Mouse (Mus musculus) MEL (cell line): ENCODE results near the gene Tmub1. TPM values are rescaled to one million over a fixed set of nuclear protein-coding genes. Genes with fewer than 3 reads are reported as not detected.

ENCODE experiments used
- DNase-seq: peaks from one replicate; pipeline ENCODE4 v3.0.0; 2011; ENCODE audit warnings: low read depth, low spot score
- H3K27ac ChIP-seq: 2 replicates; pipeline ENCODE4 v1.5.1; 2012; ENCODE audit warnings: low read depth, mild to moderate bottlenecking, control low read depth, low read length, moderate library complexity; ENCODE audit not compliant: control insufficient read depth
- H3K27me3 ChIP-seq, 2 experiments: fragments of 150-350 bp in 1 of 2; sonication (generic) in 1 of 2; 2 replicates each; pipeline ENCODE4 v1.6.1; 2012; ENCODE audit warnings: low read length in 2 of 2, mild to moderate bottlenecking in 2 of 2, improper control_type of control experiment in 1 of 2, moderate library complexity in 1 of 2; ENCODE audit not compliant: insufficient read depth in 2 of 2, control insufficient read depth in 1 of 2
- H3K36me3 ChIP-seq, 2 experiments: 2 replicates each; pipeline ENCODE4 v1.6.1; 2012 to 2014; ENCODE audit warnings: low read length in 2 of 2, improper control_type of control experiment in 1 of 2, inconsistent platforms in 1 of 2, mild to moderate bottlenecking in 1 of 2; ENCODE audit not compliant: insufficient read depth in 2 of 2, control insufficient read depth in 1 of 2
- H3K4me1 ChIP-seq, 2 experiments: fragments of 150-350 bp in 1 of 2; sonication (generic) in 1 of 2; 2 replicates each; pipeline ENCODE4 v1.6.1; 2012; ENCODE audit warnings: low read length in 2 of 2, improper control_type of control experiment in 1 of 2, mild to moderate bottlenecking in 1 of 2; ENCODE audit not compliant: insufficient read depth in 2 of 2, control insufficient read depth in 1 of 2
- H3K4me3 ChIP-seq, 2 experiments: fragments of 150-350 bp in 1 of 2; sonication (generic) in 1 of 2; 2 replicates each; pipeline ENCODE4 v1.5.1; 2012; ENCODE audit warnings: low read depth in 2 of 2, low read length in 2 of 2, mild to moderate bottlenecking in 2 of 2, moderate library complexity in 2 of 2, control low read depth in 1 of 2, improper control_type of control experiment in 1 of 2; ENCODE audit not compliant: control insufficient read depth in 1 of 2, insufficient read depth in 1 of 2
- H3K79me2 ChIP-seq: 2 replicates; pipeline ENCODE4 v1.6.1; 2012; ENCODE audit warnings: mild to moderate bottlenecking, low read length, moderate library complexity; ENCODE audit not compliant: control insufficient read depth, poor library complexity, insufficient read depth
- H3K9ac ChIP-seq: 2 replicates; pipeline ENCODE4 v1.6.1; 2012; ENCODE audit warnings: low read depth, mild to moderate bottlenecking, control low read depth, low read length, moderate library complexity; ENCODE audit not compliant: control insufficient read depth, poor library complexity, severe bottlenecking
- H3K9me3 ChIP-seq: fragments of 150-350 bp; sonication (generic); replicated peaks from 2 replicates; pipeline ENCODE4 v1.6.1; 2012; ENCODE audit warnings: mild to moderate bottlenecking, low read length, improper control_type of control experiment, moderate library complexity; ENCODE audit not compliant: insufficient read depth
- CHD1 ChIP-seq: IDR thresholded peaks from 2 replicates; pipeline ENCODE4 v1.6.1; 2012; ENCODE audit warnings: low read depth, mild to moderate bottlenecking, inconsistent platforms, low read length, improper control_type of control experiment
- CTCF ChIP-seq, 3 experiments: IDR thresholded peaks in 2 of 3; conservative IDR thresholded peaks in 1 of 3; 2 replicates each; pipeline ENCODE4 v1.5.1; 2011 to 2012; ENCODE audit warnings: low read length in 3 of 3, low read depth in 2 of 3, mild to moderate bottlenecking in 2 of 3, improper control_type of control experiment in 1 of 3, inconsistent platforms in 1 of 3, mixed read lengths in 1 of 3, moderate library complexity in 1 of 3; ENCODE audit not compliant: control insufficient read depth in 1 of 3, insufficient read depth in 1 of 3, poor library complexity in 1 of 3, severe bottlenecking in 1 of 3
- E2F4 ChIP-seq: IDR thresholded peaks from 2 replicates; pipeline ENCODE4 v1.6.1; 2011; ENCODE audit warnings: low read depth, low read length, improper control_type of control experiment, borderline replicate concordance
- ELF1 ChIP-seq: IDR thresholded peaks from 2 replicates; pipeline ENCODE4 v1.6.1; 2014; ENCODE audit warnings: low read depth, mild to moderate bottlenecking, inconsistent platforms, low read length, improper control_type of control experiment, moderate library complexity
- ETS1 ChIP-seq: IDR thresholded peaks from 2 replicates; pipeline ENCODE4 v1.6.1; 2012; ENCODE audit warnings: low read depth, mild to moderate bottlenecking, inconsistent platforms, low read length, improper control_type of control experiment, moderate library complexity
- JUND ChIP-seq: IDR thresholded peaks from 2 replicates; pipeline ENCODE4 v1.6.1; 2011; ENCODE audit warnings: low read depth, mild to moderate bottlenecking, improper control_type of control experiment, low read length
- MAFK ChIP-seq: IDR thresholded peaks from 2 replicates; pipeline ENCODE4 v1.6.1; 2011; ENCODE audit warnings: low read depth, mild to moderate bottlenecking, low read length, improper control_type of control experiment, borderline replicate concordance
- MAZ ChIP-seq: IDR thresholded peaks from 2 replicates; pipeline ENCODE4 v1.6.1; 2012; ENCODE audit warnings: low read depth, mild to moderate bottlenecking, inconsistent platforms, low read length, improper control_type of control experiment
- MEF2A ChIP-seq: IDR thresholded peaks from 2 replicates; pipeline ENCODE4 v1.6.1; 2014; ENCODE audit warnings: low read depth, mild to moderate bottlenecking, inconsistent platforms, low read length, improper control_type of control experiment; ENCODE audit not compliant: poor library complexity, insufficient replicate concordance, severe bottlenecking; ENCODE audit errors: extremely low read depth
- MXI1 ChIP-seq: IDR thresholded peaks from 2 replicates; pipeline ENCODE4 v1.6.1; 2011; ENCODE audit warnings: mild to moderate bottlenecking, low read depth, low read length, improper control_type of control experiment
- MYB ChIP-seq: IDR thresholded peaks from 2 replicates; pipeline ENCODE4 v1.6.1; 2011; ENCODE audit warnings: mild to moderate bottlenecking, low read depth, low read length, improper control_type of control experiment
- MYC ChIP-seq: IDR thresholded peaks from 2 replicates; pipeline ENCODE4 v1.6.1; 2011; ENCODE audit warnings: low read depth, mild to moderate bottlenecking, low read length, improper control_type of control experiment, moderate library complexity
- NELFE ChIP-seq: IDR thresholded peaks from 2 replicates; pipeline ENCODE4 v1.6.1; 2011; ENCODE audit warnings: low read depth, low read length, improper control_type of control experiment
- POLR2AphosphoS2 ChIP-seq: IDR thresholded peaks from 2 replicates; pipeline ENCODE4 v1.6.1; 2011; ENCODE audit warnings: low read length, improper control_type of control experiment
- POLR2AphosphoS5 ChIP-seq: IDR thresholded peaks from 2 replicates; pipeline ENCODE4 v1.6.1; 2012; ENCODE audit warnings: low read depth, borderline replicate concordance, mild to moderate bottlenecking, inconsistent platforms, low read length, moderate library complexity, mixed read lengths
- TAL1 ChIP-seq: IDR thresholded peaks from 2 replicates; pipeline ENCODE4 v1.6.1; 2012; ENCODE audit warnings: mild to moderate bottlenecking, inconsistent platforms, low read length, moderate library complexity, mixed read lengths
- TBP ChIP-seq: IDR thresholded peaks from 2 replicates; pipeline ENCODE4 v1.8.0; 2011; ENCODE audit warnings: low read depth, low read length, improper control_type of control experiment
- TCF12 ChIP-seq: IDR thresholded peaks from 2 replicates; pipeline ENCODE4 v1.6.1; 2014; ENCODE audit warnings: low read depth, mild to moderate bottlenecking, inconsistent platforms, low read length, improper control_type of control experiment, moderate library complexity
- UBTF ChIP-seq: IDR thresholded peaks from 2 replicates; pipeline ENCODE4 v1.6.1; 2012; ENCODE audit warnings: low read depth, mild to moderate bottlenecking, inconsistent platforms, low read length, improper control_type of control experiment, moderate library complexity, borderline replicate concordance; ENCODE audit not compliant: insufficient read depth
- USF1 ChIP-seq: IDR thresholded peaks from 2 replicates; pipeline ENCODE4 v1.6.1; 2014; ENCODE audit warnings: low read depth, mild to moderate bottlenecking, inconsistent platforms, low read length, improper control_type of control experiment, moderate library complexity
- USF2 ChIP-seq, 2 experiments: IDR thresholded peaks; 2 replicates each; pipeline ENCODE4 v1.6.1; 2011 to 2012; ENCODE audit warnings: improper control_type of control experiment in 2 of 2, low read length in 2 of 2, borderline replicate concordance in 1 of 2, inconsistent platforms in 1 of 2, low read depth in 1 of 2, mild to moderate bottlenecking in 1 of 2; ENCODE audit not compliant: insufficient read depth in 1 of 2
- ZKSCAN1 ChIP-seq: IDR thresholded peaks from 2 replicates; pipeline ENCODE4 v1.6.1; 2012; ENCODE audit warnings: low read depth, mild to moderate bottlenecking, inconsistent platforms, low read length, improper control_type of control experiment, moderate library complexity
- ZMIZ1 ChIP-seq: IDR thresholded peaks from 2 replicates; pipeline ENCODE4 v1.6.1; 2012; ENCODE audit warnings: low read depth, mild to moderate bottlenecking, inconsistent platforms, low read length, improper control_type of control experiment, moderate library complexity
- polyA plus RNA-seq, 2 experiments: library from polyadenylated mRNA; stranded (reverse) in 1 of 2; unstranded in 1 of 2; fragments of >175 nt in 1 of 2; fragments of >200 nt in 1 of 2; gene quantifications; 2 replicates each; pipeline versions ENCODE4 v1.2.1 to v1.2.4; 2012; ENCODE audit warnings: low replicate concordance in 2 of 2, low read depth in 1 of 2; ENCODE audit not compliant: insufficient read length in 2 of 2, insufficient read depth in 1 of 2, missing spikeins in 1 of 2
- total RNA-seq: library from RNA; depleted of rRNA; stranded (reverse); fragments of 300-350 nt; gene quantifications from 2 replicates; pipeline ENCODE4 v1.2.3, GENCODE M21; 2012

Gene Tmub1
- total and polyA plus RNA-seq, 3 experiments: 17.8 to 36.0 TPM; not detected in 1

DNA sequence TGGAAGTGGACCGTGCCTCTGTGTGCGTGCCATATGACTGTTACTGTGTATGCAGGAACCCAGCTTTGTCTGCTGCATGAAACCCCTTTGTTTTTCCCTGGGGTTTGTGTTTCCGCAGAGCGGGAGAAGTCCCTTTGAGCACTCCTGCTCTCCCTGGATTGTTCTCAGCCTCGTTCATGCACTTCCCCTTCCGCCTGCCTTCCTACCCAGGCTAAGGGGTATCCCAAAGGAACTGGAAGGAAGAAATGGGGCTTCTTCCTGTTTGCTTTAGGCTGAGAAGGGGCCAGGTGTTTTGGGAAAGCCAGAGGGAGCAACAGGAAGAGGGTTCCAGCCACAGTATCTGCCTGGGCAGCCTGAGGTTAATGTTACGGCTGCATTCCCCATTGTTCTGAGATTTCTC is 8.0 kb upstream of the Tmub1 start:
- DNase-seq: no peak
- Histone ChIP-seq H3K9ac (no peak overlapping the region), H3K27me3 (no peaks in the 10 kb centered on the region), H3K79me2 (peaks cover 76% of the 10 kb centered on the region), H3K9me3 (no peaks in the 10 kb centered on the region), H3K4me1 (peaks cover 8 to 19% of the 10 kb centered on the region in 2 experiments), H3K36me3 (peaks cover 1 to 13% of the 10 kb centered on the region in 2 experiments; a peak in 3 of 4 replicates), H3K4me3 (no peak overlapping the region), H3K27ac (no peak overlapping the region)
- TF ChIP-seq TAL1 (no peak), MEF2A (no peak)

DNA sequence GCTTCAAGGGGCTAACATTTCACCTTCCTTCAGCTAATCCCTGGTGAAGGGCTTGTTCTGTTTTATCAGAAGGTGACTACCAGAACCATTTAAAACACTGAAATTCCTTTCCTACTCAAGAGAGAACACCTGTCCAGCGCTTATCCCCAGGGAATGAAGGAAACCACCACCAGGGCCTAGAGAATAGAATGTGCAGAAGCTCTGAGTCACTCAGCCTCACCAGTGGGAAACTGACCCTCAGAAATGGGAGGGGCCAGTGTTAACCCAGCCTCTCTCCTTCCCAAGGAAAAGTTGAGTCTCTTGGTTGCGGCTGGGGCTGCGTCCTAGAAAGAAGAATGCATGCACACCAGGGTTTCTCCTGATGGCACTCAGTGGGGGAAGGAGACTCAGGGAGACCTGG is 7.4 kb upstream of the Tmub1 start:
- TF ChIP-seq POLR2AphosphoS2: 0 out of 2 replicates have a peak, but pooled peaks have one; percentile 25
- no peak for TF ChIP-seq CHD1
- Histone ChIP-seq H3K4me1 (peaks cover 8 to 19% of the 10 kb centered on the region in 2 experiments), H3K27ac (no peak overlapping the region), H3K36me3 (peaks cover 0 to 14% of the 10 kb centered on the region in 2 experiments; a peak in 3 of 4 replicates), H3K9me3 (no peaks in the 10 kb centered on the region), H3K79me2 (peaks cover 71% of the 10 kb centered on the region), H3K4me3 (no peak overlapping the region), H3K27me3 (no peaks in the 10 kb centered on the region), H3K9ac (no peak overlapping the region)
- DNase-seq: no peak

DNA sequence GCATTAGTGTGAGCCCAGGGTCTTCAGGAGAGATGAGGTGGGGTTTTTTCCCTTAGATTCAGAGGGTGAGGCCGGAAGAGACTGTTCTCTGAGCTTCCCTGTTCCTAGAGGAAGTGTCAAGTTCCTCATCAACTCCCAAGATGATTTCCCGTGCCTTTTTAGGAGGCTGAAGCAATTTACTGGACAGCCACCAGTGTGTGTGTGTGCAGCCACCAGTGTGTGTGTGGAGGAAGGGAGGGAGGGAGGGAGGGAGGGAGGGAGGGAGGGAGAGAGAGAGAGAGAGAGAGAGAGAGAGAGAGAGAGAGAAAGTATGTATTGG is 6.3 kb upstream of the Tmub1 start:
- Histone ChIP-seq H3K4me1 (peaks cover 8 to 19% of the 10 kb centered on the region in 2 experiments), H3K27ac (no peak overlapping the region), H3K4me3 (no peak overlapping the region; a peak in 1 of 4 replicates), H3K27me3 (no peaks in the 10 kb centered on the region), H3K9ac (peak overlapping the region; percentile 87), H3K9me3 (no peaks in the 10 kb centered on the region), H3K36me3 (peaks cover 0 to 14% of the 10 kb centered on the region in 2 experiments; a peak in 3 of 4 replicates), H3K79me2 (peaks cover 66% of the 10 kb centered on the region)
- DNase-seq: no peak
- TF ChIP-seq MAZ (no peak), MYC (no peak), TBP (no peak), ETS1 (no peak), NELFE (no peak), MXI1 (no peak), ELF1 (no peak), ZKSCAN1 (no peak), CHD1 (no peak), USF2 (IDR thresholded peaks at IDR 0.05; ENCODE audit: borderline replicate concordance in 1 of 2, insufficient read depth in 1 of 2, low read depth in 1 of 2, low read length in 2 of 2) (no peak), JUND (no peak), POLR2AphosphoS5 (no peak), USF1 (no peak), UBTF (no peak), MYB (no peak), CTCF (IDR thresholded peaks at IDR 0.05 in 2 of 3, conservative IDR thresholded peaks at IDR 0.05 in 1 of 3; ENCODE audit: control insufficient read depth in 1 of 3, insufficient read depth in 1 of 3, low read depth in 2 of 3, low read length in 3 of 3, poor library complexity in 1 of 3, severe bottlenecking in 1 of 3) (no peak), MAFK (no peak), ZMIZ1 (no peak), TCF12 (no peak), E2F4 (no peak)
